Mouse (Mus musculus): ENCODE measurements around the gene Mapkbp1. TPM values are rescaled to one million over a fixed set of nuclear protein-coding genes. Genes with fewer than 3 reads are reported as not detected.

Mapkbp1 gene
- total and polyA plus RNA-seq, 2 experiments from 2014 or later = 1.1 to 18.7 TPM

DNA sequence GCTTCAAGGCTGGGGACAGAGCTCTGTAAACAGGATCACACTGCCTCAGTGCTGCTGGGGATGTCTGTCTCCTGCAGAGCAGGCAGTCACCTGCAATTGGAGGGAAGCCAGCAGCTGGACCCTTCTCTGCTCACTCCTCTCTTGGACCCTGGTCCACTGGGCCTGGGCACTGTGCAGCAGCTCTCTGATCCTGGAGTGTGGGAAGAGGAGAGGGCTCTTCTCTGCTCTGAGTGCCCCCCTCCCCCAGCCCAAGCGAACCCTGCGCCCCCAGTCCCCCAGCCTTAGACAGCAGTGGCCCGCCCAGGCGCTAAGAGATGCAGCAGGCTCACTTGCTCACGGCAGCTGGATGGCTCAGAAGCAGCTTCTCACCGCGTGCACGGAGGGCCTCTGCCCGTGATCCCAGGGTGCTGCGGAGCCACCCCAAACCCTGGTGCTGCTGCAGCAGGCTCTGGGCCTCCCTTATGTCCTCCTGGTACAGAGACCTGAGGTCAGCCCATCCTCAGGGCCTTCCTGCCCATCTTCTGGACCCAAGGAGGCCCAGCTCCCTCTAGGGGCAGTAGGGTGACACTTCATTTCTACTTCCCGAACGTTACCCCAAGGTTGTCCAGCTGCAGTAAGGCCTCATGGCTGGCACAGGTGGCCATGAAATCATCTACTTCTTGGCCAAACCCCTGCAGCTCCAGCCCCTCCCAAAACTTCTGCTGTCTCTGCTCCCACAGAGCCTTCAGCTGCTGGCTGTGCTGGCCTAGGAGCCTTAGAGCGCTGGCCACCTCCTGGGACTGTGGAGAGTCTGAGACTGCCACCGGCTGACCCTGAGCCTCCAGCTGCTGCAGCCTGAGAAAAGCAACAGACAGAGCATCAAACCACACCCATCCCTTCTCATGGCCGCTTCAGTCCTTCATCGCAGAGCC lies 96.3 kb downstream of the Mapkbp1 start:
- peaks cover 3% of the 10 kb centered on the region; the same call in 1 of the 2 replicates for H3K27me3 ChIP-seq (ENCODE audit: control insufficient read depth, insufficient read depth, low read length)
- 46% methylated on average over 16 of the region's 16 CpGs for WGBS
- no peak overlapping the region for H3K4me3 ChIP-seq (ENCODE audit: low read depth, low read length)
- no peak for DNase-seq (ENCODE audit: low spot score)
- TF ChIP-seq CTCF (IDR thresholded peaks at IDR 0.05; ENCODE audit: low read depth) = peak; percentile 81
- TF ChIP-seq EP300 (IDR thresholded peaks at IDR 0.05; ENCODE audit: low read depth) = no peak
- H3K36me3 ChIP-seq (replicated peaks; ENCODE audit: control insufficient read depth, insufficient read depth, low read length) = no peaks in the 10 kb centered on the region
- H3K4me2 ChIP-seq (ENCODE audit: low read depth, low read length) = no peak overlapping the region
- H3K27ac ChIP-seq (ENCODE audit: low read depth) = no peak overlapping the region
- H3K9me3 ChIP-seq (replicated peaks; ENCODE audit: control insufficient read depth, low read length) = no peaks in the 10 kb centered on the region
- no peaks in the 10 kb centered on the region; the same call in 1 of the 2 replicates for H3K4me1 ChIP-seq (ENCODE audit: control insufficient read depth, insufficient read depth)
- peak; percentile 38; the same call in 1 of the 2 replicates for ATAC-seq (ENCODE audit: insufficient read depth, low read depth)
- H3K9ac ChIP-seq (replicated peaks; ENCODE audit: low read depth, low read length) = no peak overlapping the region

GRCm38 (mm10) chr2:120069466-120069990 lies 97.0 kb downstream of the Mapkbp1 start:
- DNase-seq (ENCODE audit: low spot score) (no peak), ATAC-seq (ENCODE audit: insufficient read depth, low read depth) (no peak)
- Histone ChIP-seq H3K4me3 (ENCODE audit: low read depth, low read length) (no peak overlapping the region), H3K27me3 (ENCODE audit: control insufficient read depth, insufficient read depth, low read length) (no peaks in the 10 kb centered on the region), H3K4me1 (ENCODE audit: control insufficient read depth, insufficient read depth) (no peaks in the 10 kb centered on the region; the same call in 1 of the 2 replicates), H3K4me2 (ENCODE audit: low read depth, low read length) (no peak overlapping the region), H3K27ac (ENCODE audit: low read depth) (no peak overlapping the region), H3K36me3 (replicated peaks; ENCODE audit: control insufficient read depth, insufficient read depth, low read length) (no peaks in the 10 kb centered on the region), H3K9ac (replicated peaks; ENCODE audit: low read depth, low read length) (no peak overlapping the region), H3K9me3 (replicated peaks; ENCODE audit: control insufficient read depth, low read length) (no peaks in the 10 kb centered on the region)
- TF ChIP-seq CTCF (IDR thresholded peaks at IDR 0.05; ENCODE audit: low read depth) (no peak), EP300 (IDR thresholded peaks at IDR 0.05; ENCODE audit: low read depth) (no peak)
- WGBS = 65% methylated on average over 8 of the region's 8 CpGs

GRCm38 (mm10) chr2:120074096-120074495 lies 101.6 kb downstream of the Mapkbp1 start:
- H3K36me3 ChIP-seq (replicated peaks; ENCODE audit: control insufficient read depth, insufficient read depth, low read length) = no peaks in the 10 kb centered on the region
- DNase-seq (ENCODE audit: low spot score) (no peak), ATAC-seq (ENCODE audit: insufficient read depth, low read depth) (no peak)
- no peaks in the 10 kb centered on the region for H3K9me3 ChIP-seq (replicated peaks; ENCODE audit: control insufficient read depth, low read length)
- H3K4me1 ChIP-seq (ENCODE audit: control insufficient read depth, insufficient read depth) = no peaks in the 10 kb centered on the region
- TF ChIP-seq EP300 (IDR thresholded peaks at IDR 0.05; ENCODE audit: low read depth) = no peak
- TF ChIP-seq CTCF (IDR thresholded peaks at IDR 0.05; ENCODE audit: low read depth) = no peak
- H3K4me3 ChIP-seq (ENCODE audit: low read depth, low read length) = no peak overlapping the region
- H3K27me3 ChIP-seq (ENCODE audit: control insufficient read depth, insufficient read depth, low read length) = peaks cover 17% of the 10 kb centered on the region
- H3K4me2 ChIP-seq (ENCODE audit: low read depth, low read length) = no peak overlapping the region
- no peak overlapping the region for H3K9ac ChIP-seq (replicated peaks; ENCODE audit: low read depth, low read length)
- WGBS = 69% methylated on average over 4 of the region's 4 CpGs
- H3K27ac ChIP-seq (ENCODE audit: low read depth) = no peak overlapping the region

GRCm38 (mm10) chr2:120076076-120076705 lies 103.7 kb downstream of the Mapkbp1 start:
- WGBS = 3% methylated on average over 36 of the region's 36 CpGs
- peak overlapping the region; percentile 32 for H3K4me3 ChIP-seq (ENCODE audit: low read depth, low read length)
- peak overlapping the region; percentile 62 for H3K4me2 ChIP-seq (ENCODE audit: low read depth, low read length)
- no peaks in the 10 kb centered on the region for H3K9me3 ChIP-seq (replicated peaks; ENCODE audit: control insufficient read depth, low read length)
- no peak overlapping the region for H3K27ac ChIP-seq (ENCODE audit: low read depth)
- no peaks in the 10 kb centered on the region for H3K36me3 ChIP-seq (replicated peaks; ENCODE audit: control insufficient read depth, insufficient read depth, low read length)
- DNase-seq (ENCODE audit: low spot score) (peak; percentile 44), ATAC-seq (ENCODE audit: insufficient read depth, low read depth) (peak; percentile 79)
- H3K27me3 ChIP-seq (ENCODE audit: control insufficient read depth, insufficient read depth, low read length) = peaks cover 17% of the 10 kb centered on the region
- TF ChIP-seq EP300 (IDR thresholded peaks at IDR 0.05; ENCODE audit: low read depth) (no peak), CTCF (IDR thresholded peaks at IDR 0.05; ENCODE audit: low read depth) (peak; percentile 64)
- H3K9ac ChIP-seq (replicated peaks; ENCODE audit: low read depth, low read length) = no peak overlapping the region
- no peaks in the 10 kb centered on the region for H3K4me1 ChIP-seq (ENCODE audit: control insufficient read depth, insufficient read depth)

Small RNA genes lying within 50 kb of the gene (microRNA-seq; reads per million reads assigned to microRNA genes)
- gene Mir7665 = not detected

Other genes starting within 250 kb of the Mapkbp1 start
- gene Itpka, start 230.4 kb upstream of the Mapkbp1 start, total RNA-seq (2014; rRNA removed; ENCODE audit: low replicate concordance) = 0.50 and 6.6 TPM in 2 replicates
- gene Itpka, start 230.4 kb upstream of the Mapkbp1 start, polyA plus RNA-seq (2015; fragmentation: Nextera tagmentation; extraction: Ambion mirVana) = 1.00 and 1.4 TPM in 2 replicates
- not detected in 2 replicates for gene Ltk, start 212.3 kb upstream of the Mapkbp1 start, total RNA-seq (2014; rRNA removed; ENCODE audit: low replicate concordance)
- 0.05 and 0.07 TPM in 2 replicates for gene Ltk, start 212.3 kb upstream of the Mapkbp1 start, polyA plus RNA-seq (2015; fragmentation: Nextera tagmentation; extraction: Ambion mirVana)
- gene Rpap1, start 185.2 kb upstream of the Mapkbp1 start, total RNA-seq (2014; rRNA removed; ENCODE audit: low replicate concordance) = 13.9 and 20.5 TPM in 2 replicates
- 9.0 and 10.2 TPM in 2 replicates for gene Rpap1, start 185.2 kb upstream of the Mapkbp1 start, polyA plus RNA-seq (2015; fragmentation: Nextera tagmentation; extraction: Ambion mirVana)
- 8.5 and 19.0 TPM in 2 replicates for gene Tyro3, start 175.0 kb upstream of the Mapkbp1 start, total RNA-seq (2014; rRNA removed; ENCODE audit: low replicate concordance)
- 3.1 and 3.5 TPM in 2 replicates for gene Tyro3, start 175.0 kb upstream of the Mapkbp1 start, polyA plus RNA-seq (2015; fragmentation: Nextera tagmentation; extraction: Ambion mirVana)
- gene Mga, start 75.5 kb upstream of the Mapkbp1 start, total RNA-seq (2014; rRNA removed; ENCODE audit: low replicate concordance) = 48.5 and 68.4 TPM in 2 replicates
- gene Mga, start 75.5 kb upstream of the Mapkbp1 start, polyA plus RNA-seq (2015; fragmentation: Nextera tagmentation; extraction: Ambion mirVana) = 10.8 and 11.6 TPM in 2 replicates
- gene Jmjd7, start 54.8 kb downstream of the Mapkbp1 start, total RNA-seq (2014; rRNA removed; ENCODE audit: low replicate concordance) = 8.5 and 14.1 TPM in 2 replicates
- gene Jmjd7, start 54.8 kb downstream of the Mapkbp1 start, polyA plus RNA-seq (2015; fragmentation: Nextera tagmentation; extraction: Ambion mirVana) = 18.0 and 20.3 TPM in 2 replicates
- gene Gm28042, start 54.8 kb downstream of the Mapkbp1 start, total RNA-seq (2014; rRNA removed; ENCODE audit: low replicate concordance) = 0.12 and 18.7 TPM in 2 replicates
- 0.74 and 1.4 TPM in 2 replicates for gene Gm28042, start 54.8 kb downstream of the Mapkbp1 start, polyA plus RNA-seq (2015; fragmentation: Nextera tagmentation; extraction: Ambion mirVana)
- 8.0 TPM in 1 of 2 replicates, not detected in the other for gene Pla2g4b, start 60.7 kb downstream of the Mapkbp1 start, total RNA-seq (2014; rRNA removed; ENCODE audit: low replicate concordance)
- 0.20 and 0.37 TPM in 2 replicates for gene Pla2g4b, start 60.7 kb downstream of the Mapkbp1 start, polyA plus RNA-seq (2015; fragmentation: Nextera tagmentation; extraction: Ambion mirVana)
- gene Ehd4, start 181.9 kb downstream of the Mapkbp1 start, total RNA-seq (2014; rRNA removed; ENCODE audit: low replicate concordance) = 231 and 250 TPM in 2 replicates
- 438 and 547 TPM in 2 replicates for gene Ehd4, start 181.9 kb downstream of the Mapkbp1 start, polyA plus RNA-seq (2015; fragmentation: Nextera tagmentation; extraction: Ambion mirVana)